Mouse (Mus musculus) thymus, postnatal 14 days (tissue): ENCODE results near the gene Pgm5.

Experiments used
- DNase-seq: peaks from one replicate; pipeline ENCODE4 v3.0.0; 2021

The Pgm5 gene

GRCm38 (mm10) chr19:24865436-24865835, 3.8 kb upstream of the Pgm5 start:
- DNase-seq: no peak

DNA sequence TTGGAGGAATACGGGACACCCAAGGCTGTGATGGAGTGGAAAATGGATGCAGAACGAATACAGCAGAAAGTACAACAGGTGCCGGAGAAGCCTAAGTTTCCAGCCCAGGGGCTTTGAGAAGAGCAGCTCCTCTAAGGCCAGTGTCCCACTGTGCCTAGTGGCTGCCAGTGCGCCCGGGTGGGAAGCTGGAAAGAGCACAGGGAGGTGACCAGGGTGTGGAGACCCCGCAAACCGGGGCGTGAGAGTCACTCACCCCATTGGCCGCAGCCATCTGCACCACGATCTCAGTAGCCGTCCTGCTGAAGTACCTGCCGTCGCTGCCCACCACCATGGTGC, 411 bp downstream of the Pgm5 start:
- no peak for DNase-seq

- no peak for DNase-seq
Measured at GRCm38 (mm10) chr19:24851456-24852315, 10.0 kb downstream of the Pgm5 start.

DNA sequence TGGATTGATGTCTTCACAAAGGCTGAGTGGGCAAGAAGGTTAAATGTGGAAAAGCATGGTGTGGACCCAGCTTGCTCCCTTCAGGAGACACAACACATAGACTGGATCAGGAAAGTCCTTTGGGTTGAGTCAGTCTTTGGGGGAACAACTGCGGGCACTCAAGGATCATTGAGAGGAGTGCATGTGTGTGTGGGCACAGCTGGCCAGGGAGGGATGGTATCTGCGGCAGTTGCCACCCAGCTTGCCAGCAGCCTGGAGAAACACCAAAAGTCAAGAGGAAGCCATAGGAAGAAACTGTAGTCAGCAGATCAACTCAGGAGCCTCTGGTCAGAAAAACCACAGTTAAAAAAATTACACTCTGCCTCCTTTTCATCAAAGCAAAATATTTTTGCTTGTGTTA, 12.8 kb downstream of the Pgm5 start:
- DNase-seq: no peak

DNA sequence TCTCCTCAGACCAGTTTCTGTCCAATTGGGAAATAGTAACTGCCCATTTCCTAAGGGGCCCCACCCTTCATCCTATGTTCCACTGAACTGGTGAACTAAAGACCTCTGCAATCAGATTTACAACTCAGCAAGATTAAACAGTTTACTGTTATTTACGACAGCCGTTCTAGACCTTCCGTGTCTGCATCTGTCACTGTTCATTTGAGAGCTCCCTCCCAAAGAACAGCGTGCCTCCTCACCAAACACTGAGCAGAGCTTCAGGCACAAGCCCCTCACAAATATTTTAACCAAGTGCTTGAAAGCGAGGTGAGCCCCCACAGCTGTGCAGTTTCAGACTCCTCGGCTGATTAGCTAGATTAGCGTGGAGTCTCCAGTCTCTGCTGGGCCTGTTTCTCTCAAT, 13.3 kb downstream of the Pgm5 start:
- no peak for DNase-seq

DNA sequence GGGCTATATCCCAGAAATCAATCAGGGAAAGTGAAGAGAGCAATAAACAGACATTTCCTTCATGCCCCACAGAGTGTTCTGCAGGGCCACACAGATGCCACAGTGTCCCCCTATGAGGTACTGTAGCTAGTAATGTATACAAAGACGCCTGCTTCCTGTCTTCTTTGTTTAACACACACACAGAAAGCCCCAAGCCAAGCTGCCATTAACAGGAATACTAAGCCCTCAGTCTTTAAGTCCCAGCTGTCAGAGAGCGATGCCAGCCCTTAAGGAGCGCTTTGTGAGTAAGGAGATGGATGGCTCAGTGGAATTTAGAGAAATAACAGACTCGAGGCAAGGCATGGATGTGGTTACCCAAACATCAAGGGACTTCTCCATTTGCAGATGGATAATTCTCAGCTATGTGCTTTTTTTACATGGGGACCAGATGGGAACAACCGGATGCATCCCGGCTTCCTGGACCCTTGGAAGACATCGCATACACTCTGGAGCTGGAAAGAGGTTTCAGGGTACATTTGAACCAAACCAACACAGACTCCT, 16.6 kb downstream of the Pgm5 start:
- no peak for DNase-seq

DNA sequence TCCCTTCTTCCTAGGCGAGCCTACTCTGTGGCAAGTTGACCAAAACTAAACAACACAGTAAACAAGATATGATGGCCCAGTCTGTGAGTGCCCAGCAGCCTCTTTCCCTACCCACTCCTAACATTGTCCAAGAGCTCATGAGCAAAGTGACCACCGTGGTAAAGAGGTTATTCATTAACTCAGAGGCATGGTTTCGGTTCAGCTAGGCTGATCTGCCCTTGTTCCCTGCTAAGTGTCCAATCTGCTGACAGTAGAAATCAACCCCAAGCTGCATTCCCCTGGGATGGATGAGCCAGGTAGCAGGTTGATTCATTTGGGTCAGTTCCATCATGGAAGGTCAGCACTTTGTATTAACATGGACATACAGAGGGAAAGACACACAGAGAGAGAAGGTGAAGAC, 19.6 kb downstream of the Pgm5 start:
- DNase-seq: no peak

- DNase-seq: no peak
Measured at GRCm38 (mm10) chr19:24824517-24824916, 37.1 kb downstream of the Pgm5 start.

GRCm38 (mm10) chr19:24815661-24816221, 45.9 kb downstream of the Pgm5 start:
- DNase-seq: no peak

DNA sequence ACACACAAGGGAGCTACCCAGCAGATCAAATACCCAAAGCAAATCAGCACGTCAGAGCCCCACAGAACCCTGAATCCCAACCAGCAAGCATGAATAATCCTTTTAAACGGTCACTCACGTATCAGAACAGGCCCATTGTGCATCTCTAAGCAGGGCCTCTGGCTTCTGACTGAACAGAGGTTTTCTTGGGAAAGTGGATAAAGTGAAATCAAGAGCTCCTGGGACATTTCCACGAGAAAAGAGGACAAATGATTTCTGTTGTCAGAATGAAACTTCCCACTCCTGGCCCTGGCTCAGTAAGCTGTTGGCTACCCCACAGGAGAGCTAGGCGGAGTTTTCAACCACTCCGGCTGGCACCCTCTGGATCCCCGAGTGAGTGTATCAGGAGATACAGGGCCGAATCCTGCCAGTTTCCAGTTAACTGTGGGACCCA, 48.8 kb downstream of the Pgm5 start:
- DNase-seq: no peak

- DNase-seq: no peak
Measured at GRCm38 (mm10) chr19:24812106-24812810, 49.4 kb downstream of the Pgm5 start.

DNA sequence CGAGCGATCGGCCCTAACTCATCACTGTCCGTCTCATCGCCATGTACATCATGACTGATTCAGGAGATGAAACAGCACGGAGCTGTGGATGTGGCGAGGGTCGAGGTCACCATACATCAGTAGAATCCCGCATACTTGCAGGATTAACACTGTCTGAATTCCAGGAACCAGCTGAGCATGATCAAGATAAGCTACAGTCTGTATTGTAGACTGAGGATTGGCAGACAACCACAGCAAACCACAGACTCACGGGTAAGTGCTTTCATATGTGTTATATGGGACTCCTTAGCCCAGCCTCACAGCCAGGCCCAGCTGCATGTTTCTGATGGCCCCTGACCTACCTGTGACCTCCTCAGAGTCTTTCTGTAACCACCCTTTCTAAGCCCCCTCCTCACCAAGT, 50.2 kb downstream of the Pgm5 start:
- no peak for DNase-seq

DNA sequence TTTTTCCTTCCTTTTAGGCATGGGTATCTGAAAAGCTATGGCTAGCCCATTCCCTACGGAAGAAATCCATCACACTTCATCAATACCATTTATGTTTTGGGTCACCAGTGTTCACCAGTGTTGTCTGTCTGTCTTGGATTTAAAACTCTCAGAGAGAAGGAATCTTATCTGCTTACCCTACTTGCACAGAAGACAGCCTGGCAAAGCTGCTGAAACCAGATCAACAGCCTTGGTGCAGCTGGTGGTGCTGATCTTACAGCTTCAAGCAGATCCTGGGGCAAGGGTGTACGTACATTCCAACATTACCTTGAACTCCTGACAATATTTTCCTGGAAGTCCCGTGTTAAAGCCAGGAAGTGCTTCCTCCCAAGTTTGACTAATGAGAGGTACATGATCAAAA, 55.6 kb downstream of the Pgm5 start:
- DNase-seq: no peak

GRCm38 (mm10) chr19:24797606-24798005, 64.0 kb downstream of the Pgm5 start:
- no peak for DNase-seq

DNA sequence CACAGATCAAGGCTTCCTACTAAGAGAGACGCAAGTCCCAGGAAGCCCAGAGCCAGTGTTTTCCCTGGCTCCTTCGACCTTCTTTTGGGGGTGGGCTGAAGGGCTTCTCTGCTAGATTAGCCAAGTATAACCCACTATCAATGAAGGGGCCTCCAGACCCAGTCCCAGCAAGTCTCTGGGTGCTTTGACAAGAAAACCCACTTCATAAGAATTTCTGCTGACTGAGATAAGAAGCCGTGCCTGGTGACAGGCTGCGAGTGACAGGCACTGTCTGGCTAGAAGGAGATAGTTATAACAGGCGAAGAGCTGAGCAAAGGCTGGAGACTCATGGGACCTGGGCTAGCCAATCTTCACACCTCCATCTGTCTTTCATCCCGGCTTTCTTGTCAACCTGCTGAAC, 67.3 kb downstream of the Pgm5 start:
- no peak for DNase-seq

- no peak for DNase-seq
Measured at GRCm38 (mm10) chr19:24793545-24794139, 68.0 kb downstream of the Pgm5 start.

DNA sequence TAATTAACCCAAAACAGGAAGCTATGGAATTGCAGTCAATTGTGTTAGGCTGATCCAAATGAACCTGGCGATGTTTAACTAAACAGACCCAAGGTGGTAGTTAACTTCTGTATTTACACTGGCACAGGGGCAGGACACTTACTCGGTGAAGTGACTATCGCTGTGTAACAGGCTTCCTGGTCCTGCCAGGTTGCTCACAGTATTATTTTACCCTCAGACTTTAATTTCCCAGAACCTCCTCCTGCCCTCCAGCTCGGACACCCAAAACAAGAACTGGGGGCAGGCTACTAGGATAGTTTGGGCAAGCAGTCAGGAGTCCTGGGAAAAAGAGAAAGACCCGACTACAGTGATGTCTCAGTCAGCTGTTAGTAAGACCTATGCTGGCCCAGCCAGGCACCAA, 68.8 kb downstream of the Pgm5 start:
- DNase-seq: no peak

DNA sequence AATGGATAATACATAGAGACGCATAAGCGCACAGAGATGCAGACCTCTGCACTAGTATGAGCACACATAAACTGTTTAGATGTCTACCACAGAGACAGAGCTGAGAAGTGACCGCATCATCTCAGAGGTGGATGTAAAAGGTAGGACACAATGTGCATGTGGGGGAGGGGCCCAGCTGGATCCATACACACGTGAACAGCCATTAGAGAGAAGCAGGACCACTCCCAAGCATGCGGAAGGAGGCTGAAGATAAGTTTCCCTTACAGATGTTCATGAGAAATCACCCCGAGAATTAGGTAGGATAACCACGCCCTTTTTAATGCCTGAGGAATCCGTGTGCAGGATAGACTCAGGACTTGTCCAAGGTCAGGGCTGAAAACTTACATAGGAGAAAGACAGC, 75.8 kb downstream of the Pgm5 start:
- DNase-seq: no peak

GRCm38 (mm10) chr19:24785056-24785675, 76.5 kb downstream of the Pgm5 start:
- DNase-seq: no peak

DNA sequence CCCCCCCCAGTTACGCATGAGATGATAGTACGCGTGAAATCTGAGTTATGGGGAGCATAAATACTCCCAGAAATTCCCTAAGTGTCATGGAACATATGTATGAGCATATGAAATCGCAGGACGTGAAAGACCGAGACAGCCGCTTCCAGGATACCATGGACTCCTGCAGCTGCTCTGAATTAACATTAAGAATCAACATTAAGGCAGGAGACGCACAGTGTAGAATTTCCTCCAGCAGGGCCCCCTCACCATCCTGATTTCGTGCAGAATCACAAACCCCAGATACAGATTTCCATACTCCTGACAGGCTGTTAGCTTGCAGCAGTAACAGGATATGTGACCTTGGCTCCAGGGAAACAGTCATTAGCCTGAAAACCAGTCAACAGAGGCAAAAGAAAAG, 77.9 kb downstream of the Pgm5 start:
- DNase-seq: no peak

- DNase-seq: no peak
Measured at GRCm38 (mm10) chr19:24779996-24780395, 81.7 kb downstream of the Pgm5 start.

- no peak for DNase-seq
Measured at GRCm38 (mm10) chr19:24770345-24770744, 91.3 kb downstream of the Pgm5 start.

DNA sequence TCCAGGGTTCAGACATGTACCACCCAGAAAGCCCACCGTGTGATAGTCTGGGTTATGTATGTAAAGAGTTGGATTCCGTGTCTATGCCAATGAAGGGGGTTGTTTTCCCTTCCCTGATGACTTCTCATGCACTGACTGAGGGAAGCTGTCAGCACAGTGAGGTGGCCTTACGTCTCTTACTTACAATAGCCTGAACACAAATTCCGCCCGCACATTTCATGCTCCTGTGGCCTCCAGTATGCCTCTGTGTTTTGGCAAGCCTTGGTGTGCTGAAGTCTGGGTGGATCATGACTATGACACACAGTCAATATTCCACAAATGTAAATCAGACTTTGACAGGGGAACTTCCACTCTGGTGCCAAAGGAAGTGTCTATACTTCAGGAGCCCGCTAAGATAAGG, 94.3 kb downstream of the Pgm5 start:
- no peak for DNase-seq
